Mouse (Mus musculus) heart, postnatal 0 days (tissue): Measurements from ENCODE around the gene Zbtb11.

ENCODE experiments used
- CTCF ChIP-seq: IDR thresholded peaks from 2 replicates; pipeline ENCODE4 v1.5.1; 2016; ENCODE audit warnings: antibody characterized with exemption, control low read depth, low read depth
- EP300 ChIP-seq: IDR thresholded peaks from 2 replicates; pipeline ENCODE4 v1.6.1; 2016; ENCODE audit warnings: antibody characterized with exemption, low read depth

GRCm38 (mm10) chr16:55950462-55950861 lies 23.2 kb upstream of the Zbtb11 start:
- TF ChIP-seq CTCF: no peak
- no peak for TF ChIP-seq EP300
